Mouse (Mus musculus): Measurements from ENCODE around the gene Syt7.

GRCm38 (mm10) chr19:10387660-10388059 is 1.2 kb upstream of the Syt7 start:
- no peak for TF ChIP-seq CTCF (IDR thresholded peaks at IDR 0.05; ENCODE audit: low read depth, low read length)
- TF ChIP-seq POLR2A (IDR thresholded peaks at IDR 0.05; ENCODE audit: insufficient read depth, low read length), result no peak
